Mouse (Mus musculus): ENCODE results near the gene Llph. TPM values are rescaled to one million over a fixed set of nuclear protein-coding genes. Genes with fewer than 3 reads are reported as not detected.

The Llph gene
- total RNA-seq, 1 experiment: 71.9 TPM

GRCm38 (mm10) chr10:120197061-120197835 lies 29.6 kb upstream of the Llph start:
- H3K9me3 ChIP-seq (ENCODE audit: control insufficient read depth, insufficient read depth, low read depth, low read length): no peaks in the 10 kb centered on the region
- no peak overlapping the region for H3K9ac ChIP-seq (ENCODE audit: insufficient read depth, low read depth, low read length, poor library complexity, severe bottlenecking)
- DNase-seq (ENCODE audit: low read depth, low spot score): no peak
- in situ Hi-C loops (cut with MboI; ENCODE audit: low sequenced_read_pairs in 2 of 2, unreplicated experiment in 2 of 2): no loop called here
- no peak overlapping the region for H3K4me3 ChIP-seq (ENCODE audit: insufficient read depth in 1 of 2, low read depth in 1 of 2, low read length in 2 of 2, poor library complexity in 1 of 2, severe bottlenecking in 1 of 2)
- no peaks in the 10 kb centered on the region for H3K36me3 ChIP-seq (ENCODE audit: control insufficient read depth, insufficient read depth, low read length, poor library complexity, severe bottlenecking)
- TF ChIP-seq MAFK (IDR thresholded peaks at IDR 0.05; ENCODE audit: insufficient read depth, low read depth, low read length): no peak
- no peak for TF ChIP-seq HCFC1 (IDR thresholded peaks at IDR 0.05; ENCODE audit: borderline replicate concordance, insufficient read depth, low read length)
- no peak for TF ChIP-seq ZC3H11A (IDR thresholded peaks at IDR 0.05; ENCODE audit: borderline replicate concordance, low read depth, low read length)
- TF ChIP-seq CHD2 (IDR thresholded peaks at IDR 0.05; ENCODE audit: low read depth, low read length): no peak
- TF ChIP-seq ZNF384 (IDR thresholded peaks at IDR 0.05; ENCODE audit: low read depth, low read length): no peak
- H3K27ac ChIP-seq (ENCODE audit: insufficient read depth, low read depth, low read length, poor library complexity, severe bottlenecking): no peak overlapping the region
- no peaks in the 10 kb centered on the region for H3K4me1 ChIP-seq (ENCODE audit: control insufficient read depth in 2 of 2, insufficient read depth in 2 of 2, low read length in 2 of 2, poor library complexity in 1 of 2)

DNA sequence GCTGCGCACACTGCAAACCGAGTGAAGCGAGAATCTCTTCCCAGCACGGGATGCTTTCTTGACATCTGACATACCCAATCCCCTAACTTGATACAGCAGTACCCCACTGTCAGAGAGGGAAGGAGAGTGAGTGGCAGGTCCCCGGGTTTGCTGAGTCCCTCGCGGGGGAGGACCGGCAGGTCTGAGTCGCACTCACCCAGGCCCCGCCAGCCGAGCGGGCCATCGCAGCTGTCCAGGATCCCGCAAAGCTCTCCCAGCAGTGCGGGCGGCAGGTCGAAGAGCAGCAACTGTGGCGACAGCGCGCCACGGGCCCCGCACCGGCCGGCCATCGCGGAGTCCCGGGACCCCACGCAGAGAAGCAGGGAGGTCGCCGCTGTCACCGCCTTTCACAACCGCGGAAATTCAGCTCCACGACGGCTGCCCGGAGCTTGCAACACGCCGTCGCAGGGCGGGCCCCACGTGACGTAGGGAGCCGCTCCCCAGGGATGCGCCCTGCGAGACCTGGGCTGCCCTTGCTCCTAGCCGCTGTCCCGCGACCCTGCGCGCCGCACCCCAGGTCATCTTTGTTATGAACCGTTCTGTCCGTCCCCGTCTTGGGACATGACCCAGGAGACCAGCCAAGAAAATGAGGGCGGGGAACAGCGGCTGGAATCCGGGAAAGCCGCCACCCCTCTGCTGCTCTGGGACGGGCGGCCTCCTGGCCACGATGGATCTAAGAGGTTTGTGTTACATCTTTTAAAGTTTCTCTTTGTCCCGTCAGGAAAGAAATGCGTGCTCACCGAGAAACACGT lies 25.5 kb upstream of the Llph start, which contains the start of gene Tmbim4:
TSS of gene Tmbim4 (plus strand) at position 460 of the 791 bp plus-strand sequence.
- Histone ChIP-seq H3K4me1 (ENCODE audit: control insufficient read depth in 2 of 2, insufficient read depth in 2 of 2, low read length in 2 of 2, poor library complexity in 1 of 2) (no peaks in the 10 kb centered on the region; a peak in 1 of 4 replicates), H3K9me3 (ENCODE audit: control insufficient read depth, insufficient read depth, low read depth, low read length) (no peaks in the 10 kb centered on the region), H3K9ac (ENCODE audit: insufficient read depth, low read depth, low read length, poor library complexity, severe bottlenecking) (peak within 1 kb of the TSS; percentile 52), H3K36me3 (ENCODE audit: control insufficient read depth, insufficient read depth, low read length, poor library complexity, severe bottlenecking) (no peaks in the 10 kb centered on the region), H3K4me3 (ENCODE audit: insufficient read depth in 1 of 2, low read depth in 1 of 2, low read length in 2 of 2, poor library complexity in 1 of 2, severe bottlenecking in 1 of 2) (peak within 1 kb of the TSS; percentile 63 to 72), H3K27ac (ENCODE audit: insufficient read depth, low read depth, low read length, poor library complexity, severe bottlenecking) (no peak within 1 kb of the TSS)
- TF ChIP-seq HCFC1 (IDR thresholded peaks at IDR 0.05; ENCODE audit: borderline replicate concordance, insufficient read depth, low read length) (no peak), CHD2 (IDR thresholded peaks at IDR 0.05; ENCODE audit: low read depth, low read length) (no peak), ZNF384 (IDR thresholded peaks at IDR 0.05; ENCODE audit: low read depth, low read length) (no peak), ZC3H11A (IDR thresholded peaks at IDR 0.05; ENCODE audit: borderline replicate concordance, low read depth, low read length) (no peak), MAFK (IDR thresholded peaks at IDR 0.05; ENCODE audit: insufficient read depth, low read depth, low read length) (no peak)
- peak; percentile 31 for DNase-seq (ENCODE audit: low read depth, low spot score)
- in situ Hi-C loops (cut with MboI; ENCODE audit: low sequenced_read_pairs in 2 of 2, unreplicated experiment in 2 of 2): no loop called here

DNA sequence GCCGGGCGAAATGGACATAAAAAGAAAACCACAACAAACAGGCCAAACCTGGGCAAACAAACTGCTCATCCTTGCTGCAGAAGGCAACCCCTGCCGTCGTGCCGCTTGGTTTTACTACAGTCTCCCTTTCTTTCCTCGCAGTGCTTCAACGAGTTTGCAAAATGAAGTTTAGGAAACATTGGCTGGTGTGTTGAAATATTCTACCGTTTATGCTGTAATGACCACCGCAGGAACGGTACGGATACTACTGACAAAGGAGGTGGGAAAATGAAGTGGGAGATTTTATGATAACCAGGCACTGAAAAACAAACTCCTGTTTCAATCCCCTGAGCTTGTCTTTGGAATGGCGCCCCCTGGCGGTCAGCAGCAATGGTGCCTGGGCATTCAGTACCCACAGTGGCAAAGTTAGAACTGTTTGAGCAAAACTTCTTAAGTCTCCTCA lies 24.9 kb upstream of the Llph start, which contains the start of gene Irak3:
TSS of gene Irak3 (minus strand) at position 170 of the 442 bp plus-strand sequence.
- Histone ChIP-seq H3K4me3 (ENCODE audit: insufficient read depth in 1 of 2, low read depth in 1 of 2, low read length in 2 of 2, poor library complexity in 1 of 2, severe bottlenecking in 1 of 2) (peak within 1 kb of the TSS; percentile 63 to 72), H3K9me3 (ENCODE audit: control insufficient read depth, insufficient read depth, low read depth, low read length) (no peaks in the 10 kb centered on the region), H3K9ac (ENCODE audit: insufficient read depth, low read depth, low read length, poor library complexity, severe bottlenecking) (peak within 1 kb of the TSS; percentile 52), H3K4me1 (ENCODE audit: control insufficient read depth in 2 of 2, insufficient read depth in 2 of 2, low read length in 2 of 2, poor library complexity in 1 of 2) (peaks cover 0 to under 1% of the 10 kb centered on the region in 2 experiments; a peak in 1 of 4 replicates), H3K27ac (ENCODE audit: insufficient read depth, low read depth, low read length, poor library complexity, severe bottlenecking) (no peak within 1 kb of the TSS), H3K36me3 (ENCODE audit: control insufficient read depth, insufficient read depth, low read length, poor library complexity, severe bottlenecking) (no peaks in the 10 kb centered on the region)
- DNase-seq (ENCODE audit: low read depth, low spot score): peak; percentile 71
- no peak for TF ChIP-seq MAFK (IDR thresholded peaks at IDR 0.05; ENCODE audit: insufficient read depth, low read depth, low read length)
- TF ChIP-seq ZC3H11A (IDR thresholded peaks at IDR 0.05; ENCODE audit: borderline replicate concordance, low read depth, low read length): 0 out of 2 replicates have a peak, but pooled peaks have one; percentile 39
- in situ Hi-C loops (cut with MboI; ENCODE audit: low sequenced_read_pairs in 2 of 2, unreplicated experiment in 2 of 2): no loop called here

DNA sequence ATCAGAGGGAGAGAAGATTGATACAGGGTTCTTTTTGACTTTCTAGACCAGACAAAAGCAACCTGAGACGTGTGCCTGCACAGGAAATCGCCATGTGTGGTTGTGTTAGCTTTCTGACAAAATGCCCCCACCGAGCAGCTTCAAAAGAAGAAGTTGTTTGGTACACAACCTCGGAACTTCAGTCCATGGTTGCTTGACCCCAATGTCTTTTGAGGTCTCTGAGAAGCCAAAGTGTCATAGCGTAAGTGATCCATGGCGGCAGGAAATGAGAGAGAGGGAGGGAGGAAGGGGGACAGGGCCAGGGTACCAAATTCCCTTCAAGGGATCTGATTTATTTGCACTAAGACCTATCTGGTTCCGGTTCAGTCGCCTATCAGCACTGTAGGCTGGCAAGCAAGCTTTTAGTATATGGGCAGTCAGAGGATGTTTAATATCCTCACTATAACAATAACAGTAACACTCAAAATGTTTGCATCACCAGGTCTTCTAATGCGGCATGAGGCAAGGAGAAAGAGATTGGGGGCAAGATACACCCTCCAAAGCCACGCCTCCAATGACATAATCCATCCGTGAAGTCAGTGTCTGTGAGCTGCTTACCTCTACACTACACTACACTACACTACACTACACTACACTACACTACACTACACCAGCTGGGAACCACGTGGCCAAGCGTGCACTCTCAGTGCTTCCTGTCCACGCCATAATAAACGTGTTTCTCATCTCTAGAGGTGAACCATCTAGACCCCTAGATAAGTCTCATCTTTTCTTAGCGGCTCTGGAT lies 24.2 kb upstream of the Llph start:
- no peaks in the 10 kb centered on the region for H3K9me3 ChIP-seq (ENCODE audit: control insufficient read depth, insufficient read depth, low read depth, low read length)
- TF ChIP-seq ZNF384 (IDR thresholded peaks at IDR 0.05; ENCODE audit: low read depth, low read length) (no peak), ZC3H11A (IDR thresholded peaks at IDR 0.05; ENCODE audit: borderline replicate concordance, low read depth, low read length) (no peak), MAFK (IDR thresholded peaks at IDR 0.05; ENCODE audit: insufficient read depth, low read depth, low read length) (no peak)
- peaks cover 0 to 2% of the 10 kb centered on the region in 2 experiments; a peak in 1 of 4 replicates for H3K4me1 ChIP-seq (ENCODE audit: control insufficient read depth in 2 of 2, insufficient read depth in 2 of 2, low read length in 2 of 2, poor library complexity in 1 of 2)
- no peak overlapping the region for H3K27ac ChIP-seq (ENCODE audit: insufficient read depth, low read depth, low read length, poor library complexity, severe bottlenecking)
- no peaks in the 10 kb centered on the region for H3K36me3 ChIP-seq (ENCODE audit: control insufficient read depth, insufficient read depth, low read length, poor library complexity, severe bottlenecking)
- no peak for DNase-seq (ENCODE audit: low read depth, low spot score)
- in situ Hi-C loops (cut with MboI; ENCODE audit: low sequenced_read_pairs in 2 of 2, unreplicated experiment in 2 of 2): no loop called here
- no peak overlapping the region for H3K9ac ChIP-seq (ENCODE audit: insufficient read depth, low read depth, low read length, poor library complexity, severe bottlenecking)
- no peak overlapping the region for H3K4me3 ChIP-seq (ENCODE audit: insufficient read depth in 1 of 2, low read depth in 1 of 2, low read length in 2 of 2, poor library complexity in 1 of 2, severe bottlenecking in 1 of 2)

Measured in ES-E14 (cell line).